ENCODE assay signal across 31 mouse cellular contexts in the genomic region with DNA sequence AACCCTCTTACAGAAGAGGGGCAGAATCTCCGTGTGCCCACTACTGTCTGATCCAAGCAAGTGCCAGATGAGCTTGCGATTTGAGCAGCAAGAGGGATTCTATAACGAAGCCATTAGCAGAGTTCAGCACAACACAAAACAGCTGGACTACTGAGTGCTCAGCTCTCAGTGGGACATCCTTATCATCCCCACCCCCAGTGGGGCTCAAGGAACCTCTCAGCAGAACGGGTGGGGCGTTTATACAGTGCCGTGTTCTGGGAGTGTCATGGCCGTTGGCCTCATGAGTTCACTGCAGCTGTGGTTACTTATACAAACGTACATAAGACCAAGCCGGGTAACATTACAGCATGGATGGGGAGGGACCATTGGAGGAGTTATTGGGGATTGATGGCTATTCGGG. TPM values are rescaled to one million over a fixed set of nuclear protein-coding genes. Genes with fewer than 3 reads are reported as not detected.
DNase-seq lines count a peak whose midpoint lies in the region; ATAC-seq lines count a peak whose summit lies in the region.
"Had no signal": no experiment of that assay in that cellular context is flagged by ENCODE, and none has a peak within 500 bp of the region (broad histone marks: within the 10 kb centered on the region; RNA-seq: fewer than 3 reads in every experiment).

No protein-coding gene starts in this region.

- WGBS in liver, embryonic 12.5 days (ENCODE audit: insufficient replicate concordance), result 50% methylated on average over 10 of the region's 10 CpGs
- WGBS in hindbrain, embryonic 12.5 days, result 76% methylated on average over 10 of the region's 10 CpGs

- H3K36me3 ChIP-seq in erythroblast, embryonic 14.5 days (ENCODE audit: control insufficient read depth), result peaks cover 6% of the 10 kb centered on the region
- H3K36me3 ChIP-seq in liver, embryonic 12.5 days, result no peaks in the 10 kb centered on the region
- no peaks in the 10 kb centered on the region for H3K36me3 ChIP-seq in hindbrain, embryonic 12.5 days
- H3K36me3 ChIP-seq: embryonic facial prominence, embryonic 13.5 days; forebrain, embryonic 12.5 days; heart, embryonic 13.5 days; hindbrain, embryonic 10.5 days; kidney, embryonic 15.5 days; midbrain, embryonic 13.5 days; neural tube, embryonic 15.5 days had no signal

- peak overlapping the region; percentile 4 for H3K4me3 ChIP-seq in erythroblast, embryonic 14.5 days (replicated peaks)
- H3K4me3 ChIP-seq in liver, embryonic 12.5 days, result no peak overlapping the region
- no peak overlapping the region for H3K4me3 ChIP-seq in hindbrain, embryonic 12.5 days
- H3K4me3 ChIP-seq: embryonic facial prominence, embryonic 13.5 days; forebrain, embryonic 12.5 days; heart, embryonic 13.5 days; hindbrain, embryonic 10.5 days; kidney, embryonic 15.5 days; midbrain, embryonic 13.5 days; neural tube, embryonic 15.5 days had no signal

- no peaks in the 10 kb centered on the region; the same call in 1 of the 2 replicates for H3K27me3 ChIP-seq in erythroblast, embryonic 14.5 days (ENCODE audit: control insufficient read depth)
- no peaks in the 10 kb centered on the region for H3K27me3 ChIP-seq in liver, embryonic 12.5 days (replicated peaks)
- H3K27me3 ChIP-seq in hindbrain, embryonic 12.5 days, result no peaks in the 10 kb centered on the region
- H3K27me3 ChIP-seq: embryonic facial prominence, embryonic 13.5 days; forebrain, embryonic 12.5 days; kidney, embryonic 15.5 days; midbrain, embryonic 13.5 days; neural tube, embryonic 15.5 days had no signal

- peak; percentile 84 for DNase-seq in ZHBTc4 (ENCODE audit: low read depth, low spot score)
- DNase-seq in right cerebral cortex, postnatal 14 days, result no peak
- no peak for DNase-seq in ovary, adult 18-20 months (ENCODE audit: low spot score)
- DNase-seq: adrenal gland, adult 8-10 months; cerebellum, adult 11 months; cerebellum, adult 9-11 months; forebrain, postnatal 0 days; gastrocnemius, postnatal 10 days; heart, postnatal 10 days; kidney, adult 11 months; kidney, postnatal 25 days; layer of hippocampus, postnatal 36 days; left cerebral cortex, postnatal 4 days; lung, adult 2 months; lung, postnatal 10 days; spleen, adult 18-20 months; thymus, adult 18-20 months; thymus, postnatal 25 days had no signal

- H3K27ac ChIP-seq in liver, embryonic 12.5 days, result no peak overlapping the region
- H3K27ac ChIP-seq in hindbrain, embryonic 12.5 days, result no peak overlapping the region
- H3K27ac ChIP-seq: embryonic facial prominence, embryonic 13.5 days; forebrain, embryonic 12.5 days; heart, embryonic 13.5 days; hindbrain, embryonic 10.5 days; kidney, embryonic 15.5 days; macrophage; midbrain, embryonic 13.5 days; neural tube, embryonic 15.5 days had no signal

- ATAC-seq in erythroblast, adult 5-6 weeks (replicated peaks; ENCODE audit: low FRiP score, poor library complexity, severe bottlenecking), result no peak
- no peak for ATAC-seq in liver, embryonic 12.5 days
- ATAC-seq in hindbrain, embryonic 12.5 days (ENCODE audit: low FRiP score), result no peak
- ATAC-seq: forebrain, postnatal 0 days; hindbrain, embryonic 16.5 days; midbrain, embryonic 13.5 days had no signal

- H3K4me2 ChIP-seq in liver, embryonic 12.5 days, result peak overlapping the region; percentile 16; the same call in 1 of the 2 replicates
- H3K4me2 ChIP-seq in hindbrain, embryonic 12.5 days (replicated peaks), result no peak overlapping the region
- H3K4me2 ChIP-seq: embryonic facial prominence, embryonic 13.5 days; forebrain, embryonic 12.5 days; heart, embryonic 13.5 days; kidney, embryonic 15.5 days; midbrain, embryonic 13.5 days; neural tube, embryonic 15.5 days had no signal

- H3K9ac ChIP-seq in liver, embryonic 12.5 days, result no peak overlapping the region
- no peak overlapping the region for H3K9ac ChIP-seq in hindbrain, embryonic 12.5 days
- H3K9ac ChIP-seq: embryonic facial prominence, embryonic 13.5 days; forebrain, embryonic 12.5 days; forebrain, postnatal 0 days; heart, embryonic 13.5 days; kidney, embryonic 15.5 days; midbrain, embryonic 13.5 days; neural tube, embryonic 15.5 days had no signal

- peaks cover 44% of the 10 kb centered on the region for H3K4me1 ChIP-seq in erythroblast, embryonic 14.5 days (ENCODE audit: control insufficient read depth)
- peaks cover 42% of the 10 kb centered on the region for H3K4me1 ChIP-seq in liver, embryonic 12.5 days
- H3K4me1 ChIP-seq in hindbrain, embryonic 12.5 days, result peaks cover 11% of the 10 kb centered on the region

- peaks cover 37% of the 10 kb centered on the region for H3K9me3 ChIP-seq in erythroblast, embryonic 14.5 days (ENCODE audit: control insufficient read depth, low read length)
- H3K9me3 ChIP-seq in liver, embryonic 12.5 days (replicated peaks), result peaks cover 27% of the 10 kb centered on the region
- H3K9me3 ChIP-seq in hindbrain, embryonic 12.5 days (replicated peaks), result no peaks in the 10 kb centered on the region; the same call in 1 of the 2 replicates

RNA-seq across cellular contexts. Expression of a gene that starts 1.9 kb away (rescaled TPM):
- 1.8 and 4.8 TPM in 2 replicates for polyA plus RNA-seq in erythroblast, embryonic 14.5 days (2012)
- 7.3 and 23.1 TPM in 2 replicates for total RNA-seq in erythroblast, adult 5-6 weeks (2015; ENCODE audit: low replicate concordance)
- total RNA-seq in erythroblast, adult 5-6 weeks (2017; ENCODE audit: low replicate concordance), result 3.1 and 11.3 TPM in 2 replicates
- 28.6 and 29.4 TPM in 2 replicates for polyA plus RNA-seq in liver, embryonic 12.5 days (2016; fragmentation: Nextera tagmentation; extraction: Ambion mirVana)
- polyA plus RNA-seq in hindbrain, embryonic 12.5 days (2016; fragmentation: Nextera tagmentation; extraction: Ambion mirVana), result 16.8 and 17.8 TPM in 2 replicates

RNA-seq across cellular contexts. Expression of a gene that starts 8.1 kb away (rescaled TPM):
- polyA plus RNA-seq in erythroblast, embryonic 14.5 days (2012), result not detected in 2 replicates
- total RNA-seq in erythroblast, adult 5-6 weeks (2015; ENCODE audit: low replicate concordance), result not detected in 2 replicates
- not detected in 2 replicates for total RNA-seq in erythroblast, adult 5-6 weeks (2017; ENCODE audit: low replicate concordance)
- polyA plus RNA-seq in liver, embryonic 12.5 days (2016; fragmentation: Nextera tagmentation; extraction: Ambion mirVana), result 0.07 and 0.12 TPM in 2 replicates
- 0.12 TPM in 1 of 2 replicates, not detected in the other for polyA plus RNA-seq in hindbrain, embryonic 12.5 days (2016; fragmentation: Nextera tagmentation; extraction: Ambion mirVana)
- polyA plus RNA-seq: hindbrain, embryonic 10.5 days; macrophage had no signal

RNA-seq across cellular contexts. Expression of a gene that starts 18.7 kb away (rescaled TPM):
- 0.16 and 0.30 TPM in 2 replicates for polyA plus RNA-seq in erythroblast, embryonic 14.5 days (2012)
- total RNA-seq in erythroblast, adult 5-6 weeks (2015; ENCODE audit: low replicate concordance), result 1.2 and 5.2 TPM in 2 replicates
- 1.6 and 2.0 TPM in 2 replicates for total RNA-seq in erythroblast, adult 5-6 weeks (2017; ENCODE audit: low replicate concordance)
- polyA plus RNA-seq in liver, embryonic 12.5 days (2016; fragmentation: Nextera tagmentation; extraction: Ambion mirVana), result 5.2 and 6.0 TPM in 2 replicates
- 3.9 and 6.3 TPM in 2 replicates for polyA plus RNA-seq in hindbrain, embryonic 12.5 days (2016; fragmentation: Nextera tagmentation; extraction: Ambion mirVana)

RNA-seq across cellular contexts. Expression of a gene that starts 46.1 kb away (rescaled TPM):
- polyA plus RNA-seq in erythroblast, embryonic 14.5 days (2012), result 8.7 and 12.3 TPM in 2 replicates
- 8.6 TPM in 2 replicates for total RNA-seq in erythroblast, adult 5-6 weeks (2015; ENCODE audit: low replicate concordance)
- total RNA-seq in erythroblast, adult 5-6 weeks (2017; ENCODE audit: low replicate concordance), result 6.1 and 10.0 TPM in 2 replicates
- polyA plus RNA-seq in liver, embryonic 12.5 days (2016; fragmentation: Nextera tagmentation; extraction: Ambion mirVana), result 34.4 and 35.3 TPM in 2 replicates
- polyA plus RNA-seq in hindbrain, embryonic 12.5 days (2016; fragmentation: Nextera tagmentation; extraction: Ambion mirVana), result 23.4 and 24.8 TPM in 2 replicates
